Mouse (Mus musculus) liver, embryonic 14.5 days (tissue): ENCODE data around the gene Selenoi. TPM values are rescaled to one million over a fixed set of nuclear protein-coding genes. Genes with fewer than 3 reads are reported as not detected.

Experiments used
- ATAC-seq: fragments of 200-750 bp; cut with Nextera tagmentation; 2 replicates; pipeline ENCODE4 v1.8.0; 2017; ENCODE audit warnings: moderate number of reproducible peaks, mild to moderate bottlenecking, moderate library complexity; ENCODE audit not compliant: insufficient read depth
- DNase-seq, 3 experiments: peaks; one replicate each; pipeline ENCODE4 v3.0.0-alpha.2; 2012 to 2013; ENCODE audit warnings: low read depth in 3 of 3, low spot score in 3 of 3
- H3K27ac ChIP-seq: fragments of 300-500 bp; sonication (generic); 2 replicates; pipeline ENCODE4 v1.5.1; 2014; ENCODE audit warnings: moderate library complexity, mild to moderate bottlenecking, control low read depth, inconsistent platforms
- H3K27me3 ChIP-seq: fragments of 300-500 bp; sonication (generic); 2 replicates; pipeline ENCODE4 v1.6.1; 2014; ENCODE audit warnings: mild to moderate bottlenecking, low read length, moderate library complexity; ENCODE audit not compliant: control insufficient read depth, insufficient read depth
- H3K36me3 ChIP-seq: fragments of 300-500 bp; sonication (generic); replicated peaks from 2 replicates; pipeline ENCODE4 v1.6.1; 2014; ENCODE audit warnings: low read depth; ENCODE audit not compliant: control insufficient read depth, insufficient read depth
- H3K4me1 ChIP-seq, 2 experiments: fragments of 200-500 bp in 1 of 2; fragments of 300-500 bp in 1 of 2; sonication (generic) in 1 of 2; replicated peaks; 2 replicates each; pipeline ENCODE4 v1.6.1; 2012 to 2014; ENCODE audit warnings: antibody characterized with exemption in 1 of 2, inconsistent platforms in 1 of 2, low read length in 1 of 2; ENCODE audit not compliant: control insufficient read depth in 2 of 2, insufficient read depth in 2 of 2
- H3K4me2 ChIP-seq: fragments of 300-500 bp; sonication (generic); 2 replicates; pipeline ENCODE4 v1.6.1; 2014; ENCODE audit warnings: low read depth, mild to moderate bottlenecking, control low read depth, moderate library complexity
- H3K4me3 ChIP-seq, 2 experiments: fragments of 200-500 bp in 1 of 2; fragments of 300-500 bp in 1 of 2; sonication (generic) in 1 of 2; 2 replicates each; pipeline ENCODE4 v1.5.1; 2012 to 2014; ENCODE audit warnings: low read depth in 2 of 2, low read length in 2 of 2, mild to moderate bottlenecking in 2 of 2, control low read depth in 1 of 2, inconsistent platforms in 1 of 2, moderate library complexity in 1 of 2; ENCODE audit not compliant: insufficient read depth in 1 of 2
- H3K9ac ChIP-seq: fragments of 300-500 bp; sonication (generic); replicated peaks from 2 replicates; pipeline ENCODE4 v1.6.1; 2014; ENCODE audit warnings: mild to moderate bottlenecking, control low read depth, moderate library complexity
- H3K9me3 ChIP-seq: fragments of 300-500 bp; sonication (generic); 2 replicates; pipeline ENCODE4 v1.6.1; 2016; ENCODE audit warnings: low read length, mixed read lengths; ENCODE audit not compliant: control insufficient read depth
- CTCF ChIP-seq: IDR thresholded peaks from 2 replicates; pipeline ENCODE4 v1.5.1; 2016; ENCODE audit warnings: antibody characterized with exemption, low read depth, control low read depth
- EP300 ChIP-seq: IDR thresholded peaks from 2 replicates; pipeline ENCODE4 v1.6.1; 2016; ENCODE audit warnings: antibody characterized with exemption, low read depth
- WGBS: fragments of 180-500 bp; shearing (Covaris S2); extraction: QIAGEN DNeasy Blood & Tissue Kit; methylation state at CpG from one replicate; pipeline ENCODE4 v1.1.7; 2014; ENCODE audit not compliant: insufficient replicate concordance; 5-methylcytosine and 5-hydroxymethylcytosine counted together
- polyA plus RNA-seq, 2 experiments: library from polyadenylated mRNA; depleted of rRNA in 1 of 2; stranded (reverse) in 1 of 2; unstranded in 1 of 2; fragments of >200 nt; fragmentation: Nextera tagmentation in 1 of 2; extraction: Ambion mirVana in 1 of 2; gene quantifications; 2 replicates each; pipeline versions ENCODE4 v1.2.1 to v1.2.3; 2012 to 2014

The Selenoi gene
- polyA plus RNA-seq, 2 experiments, result 12.5 to 13.5 TPM

DNA sequence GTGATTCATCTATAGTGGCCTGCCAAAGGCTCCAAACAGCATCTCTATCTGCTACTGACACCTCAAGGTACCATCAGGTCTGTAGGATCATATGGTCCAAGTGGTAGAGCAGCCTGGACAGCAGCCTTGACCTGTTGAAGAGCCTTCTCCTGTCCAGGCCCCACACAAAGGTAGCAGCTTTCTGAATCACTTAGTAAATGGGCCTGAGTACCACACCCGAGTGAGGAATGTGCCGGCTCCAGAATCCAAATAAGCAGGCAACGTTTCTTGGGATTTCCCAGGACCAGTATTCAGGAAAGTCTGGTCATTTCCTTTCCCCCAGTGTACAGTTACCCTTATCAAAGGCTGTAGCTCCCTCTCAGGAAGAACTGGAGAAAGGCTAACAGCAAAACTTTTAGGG is 46.6 kb downstream of the Selenoi start:
- ATAC-seq (no peak), DNase-seq (no peak)
- Histone ChIP-seq H3K27me3 (peaks cover 11% of the 10 kb centered on the region), H3K4me1 (no peaks in the 10 kb centered on the region), H3K27ac (no peak overlapping the region), H3K4me2 (no peak overlapping the region), H3K9me3 (no peaks in the 10 kb centered on the region), H3K4me3 (no peak overlapping the region), H3K9ac (no peak overlapping the region), H3K36me3 (no peaks in the 10 kb centered on the region)
- no peak for TF ChIP-seq CTCF
- no peak for TF ChIP-seq EP300
- 45% methylated on average over 3 of the region's 3 CpGs for WGBS

DNA sequence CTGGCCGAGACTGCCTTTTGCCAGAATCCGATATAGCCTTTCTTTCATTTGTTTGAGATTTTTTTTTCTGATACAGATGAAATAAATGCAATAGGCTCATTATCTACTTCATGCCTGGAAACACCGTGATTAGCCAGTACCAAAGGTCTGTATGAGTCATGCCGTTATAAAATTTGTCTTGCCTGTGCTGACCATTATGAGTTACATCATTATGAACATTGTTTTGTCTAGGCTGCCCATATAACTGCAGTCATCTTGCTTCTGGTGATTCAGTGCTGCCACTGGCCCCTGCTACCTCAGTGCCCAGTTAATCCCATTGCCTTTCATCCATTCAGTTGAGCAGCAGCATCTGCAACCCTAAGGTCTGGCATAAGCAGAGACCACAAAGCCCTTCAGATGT is 47.1 kb downstream of the Selenoi start:
- 68% methylated on average over 4 of the region's 4 CpGs for WGBS
- TF ChIP-seq EP300 (no peak), CTCF (no peak)
- Histone ChIP-seq H3K9me3 (no peaks in the 10 kb centered on the region), H3K4me2 (no peak overlapping the region), H3K9ac (no peak overlapping the region), H3K27ac (no peak overlapping the region), H3K27me3 (peaks cover 11% of the 10 kb centered on the region), H3K36me3 (no peaks in the 10 kb centered on the region), H3K4me1 (no peaks in the 10 kb centered on the region), H3K4me3 (no peak overlapping the region)
- DNase-seq (no peak), ATAC-seq (no peak)

DNA sequence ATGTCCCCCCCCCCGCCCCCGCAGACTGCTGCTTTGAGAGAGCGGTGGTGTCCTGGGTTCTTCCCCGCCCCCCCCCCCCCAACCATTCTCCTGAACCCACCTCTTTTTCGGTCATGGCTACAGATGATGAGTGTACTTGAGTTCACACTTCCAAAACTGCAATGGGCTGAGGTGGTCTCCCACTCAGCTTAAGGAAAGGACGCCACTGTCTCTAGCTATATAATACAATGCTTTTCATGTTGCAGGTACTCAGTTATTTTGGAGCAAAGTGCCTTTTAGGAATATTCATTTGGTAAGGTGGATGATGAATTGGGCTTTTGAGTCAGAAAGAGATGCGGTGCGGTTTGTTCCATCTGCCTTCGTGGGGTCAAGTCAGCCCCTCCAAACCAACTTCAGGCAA is 48.5 kb downstream of the Selenoi start:
- H3K9ac ChIP-seq, result no peak overlapping the region
- H3K27ac ChIP-seq, result no peak overlapping the region
- no peak overlapping the region for H3K4me2 ChIP-seq
- H3K27me3 ChIP-seq, result peaks cover 11% of the 10 kb centered on the region
- H3K36me3 ChIP-seq, result no peaks in the 10 kb centered on the region
- H3K4me1 ChIP-seq, result no peaks in the 10 kb centered on the region; a peak in 1 of 4 replicates
- no peak overlapping the region for H3K4me3 ChIP-seq
- no peak for TF ChIP-seq EP300
- TF ChIP-seq CTCF, result no peak
- 33% methylated on average over 9 of the region's 9 CpGs for WGBS
- no peaks in the 10 kb centered on the region for H3K9me3 ChIP-seq
- DNase-seq (no peak), ATAC-seq (no peak)

DNA sequence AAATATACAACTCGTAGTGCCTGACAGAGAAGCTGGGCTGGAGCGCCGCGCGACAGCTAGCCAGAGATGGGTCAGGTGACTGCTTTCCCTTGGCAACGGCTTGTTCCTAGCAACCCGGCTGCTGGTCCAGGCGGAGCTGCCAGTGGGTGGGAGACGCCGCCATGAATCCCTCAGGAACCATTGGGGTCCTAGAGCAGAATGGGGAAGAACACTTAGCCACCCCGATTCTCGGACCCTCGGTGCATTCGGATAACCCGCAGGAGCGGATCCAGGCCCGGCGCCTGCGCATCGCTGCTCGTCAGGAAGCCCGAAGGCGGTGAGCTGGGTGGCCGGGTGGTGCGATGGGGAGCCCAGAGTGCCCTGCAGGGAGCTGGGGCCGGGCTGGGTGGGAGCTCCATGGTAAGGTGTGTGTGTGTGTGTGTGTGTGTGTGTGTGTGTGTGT is 48.9 kb downstream of the Selenoi start, which contains the start of gene Drc1:
Drc1 (plus strand) TSS at position 98 of the 442 bp plus-strand sequence.
- no peak within 1 kb of the TSS for H3K4me3 ChIP-seq
- ATAC-seq (no peak), DNase-seq (no peak)
- H3K9ac ChIP-seq, result no peak within 1 kb of the TSS
- no peaks in the 10 kb centered on the region; a peak in 1 of 4 replicates for H3K4me1 ChIP-seq
- TF ChIP-seq CTCF (no peak), EP300 (no peak)
- H3K27ac ChIP-seq, result no peak within 1 kb of the TSS
- H3K36me3 ChIP-seq, result no peaks in the 10 kb centered on the region
- H3K4me2 ChIP-seq, result no peak within 1 kb of the TSS; the same call in 1 of the 2 replicates
- H3K9me3 ChIP-seq, result no peaks in the 10 kb centered on the region
- peaks cover 11% of the 10 kb centered on the region for H3K27me3 ChIP-seq
- 9% methylated on average over 26 of the region's 26 CpGs for WGBS

DNA sequence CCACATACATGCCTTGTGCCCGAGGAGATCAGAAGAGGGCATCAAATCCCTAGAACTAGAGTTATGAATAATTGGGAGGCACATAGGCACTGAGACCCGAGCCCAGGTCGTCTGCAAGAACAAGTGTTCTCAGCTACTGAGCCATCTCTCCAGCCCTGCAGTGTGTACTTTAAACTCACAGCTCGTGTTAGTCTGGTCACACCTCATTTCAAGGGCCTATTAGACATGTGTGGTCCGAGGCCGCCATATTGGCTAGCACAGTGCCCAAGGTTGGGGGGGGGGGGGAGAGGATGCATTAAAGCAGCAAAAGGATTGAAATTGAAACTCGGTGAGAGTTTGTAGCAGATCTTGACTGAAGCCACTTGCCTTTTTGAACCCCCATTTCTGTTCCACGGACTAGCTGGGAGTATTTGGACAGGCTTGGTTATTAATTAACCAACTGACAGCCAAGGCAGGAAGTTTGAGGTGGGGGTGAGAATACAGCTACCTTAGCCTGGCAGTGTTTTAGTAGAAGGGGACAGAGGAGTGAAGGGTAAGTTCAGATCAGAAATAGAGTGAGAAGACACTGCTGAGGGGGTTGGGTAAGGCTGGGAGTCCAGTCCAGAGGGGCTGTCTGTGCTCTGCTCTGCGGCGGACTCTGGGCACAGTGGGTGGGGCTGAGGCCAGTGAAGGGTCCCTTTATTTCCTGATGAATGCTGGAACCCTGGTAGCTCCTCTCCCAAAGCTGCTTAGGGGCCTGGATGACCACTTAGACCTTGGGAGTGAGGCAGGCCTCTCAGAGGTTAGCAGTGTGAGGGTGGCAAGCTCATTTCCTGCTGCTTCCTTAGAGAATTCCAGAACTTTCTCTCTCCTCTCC is 53.8 kb downstream of the Selenoi start:
- peak overlapping the region; percentile 58; the same call in 1 of the 2 replicates for H3K4me2 ChIP-seq
- DNase-seq, result peak in 2 of 3 experiments; percentile 9 to 17
- no peak overlapping the region for H3K9ac ChIP-seq
- H3K4me3 ChIP-seq, result no peak overlapping the region
- TF ChIP-seq EP300 (no peak), CTCF (no peak)
- peak overlapping the region; percentile 14 for H3K27ac ChIP-seq
- ATAC-seq, result no peak
- H3K9me3 ChIP-seq, result no peaks in the 10 kb centered on the region
- H3K4me1 ChIP-seq, result peaks cover 15 to 18% of the 10 kb centered on the region in 2 experiments
- peaks cover 7% of the 10 kb centered on the region for H3K27me3 ChIP-seq
- WGBS, result 70% methylated on average over 10 of the region's 10 CpGs
- H3K36me3 ChIP-seq, result no peaks in the 10 kb centered on the region
